Mouse (Mus musculus) small intestine, adult 2 months (tissue): ENCODE results near the gene Vmn1r14. TPM values are rescaled to one million over a fixed set of nuclear protein-coding genes. Genes with fewer than 3 reads are reported as not detected.
"Not testable (repeated sequence)": the region's sequence is repeated elsewhere in the genome, so short reads cannot be mapped to it uniquely, and the experiment has no call there.

ENCODE experiments used
- H3K27ac ChIP-seq: fragments of 200-500 bp; 2 replicates; pipeline ENCODE4 v1.5.1; 2012; ENCODE audit warnings: low read depth, low read length, control low read depth, inconsistent platforms; ENCODE audit not compliant: insufficient read depth
- H3K27me3 ChIP-seq: fragments of 200-500 bp; 2 replicates; pipeline ENCODE4 v1.6.1; 2012; ENCODE audit warnings: mild to moderate bottlenecking, moderate library complexity, low read length, inconsistent platforms; ENCODE audit not compliant: control insufficient read depth, insufficient read depth
- H3K36me3 ChIP-seq: fragments of 200-500 bp; 2 replicates; pipeline ENCODE4 v1.6.1; 2012; ENCODE audit warnings: mild to moderate bottlenecking, low read length, control low read depth, inconsistent platforms; ENCODE audit not compliant: control insufficient read depth, insufficient read depth
- H3K4me1 ChIP-seq: fragments of 200-500 bp; 2 replicates; pipeline ENCODE4 v1.6.1; 2012; ENCODE audit warnings: low read length, inconsistent platforms, mixed read lengths; ENCODE audit not compliant: control insufficient read depth, insufficient read depth, insufficient read length
- H3K4me3 ChIP-seq: fragments of 200-500 bp; 2 replicates; pipeline ENCODE4 v1.5.1; 2012; ENCODE audit warnings: low read depth, mild to moderate bottlenecking, control low read depth, inconsistent platforms, low read length, moderate library complexity
- CTCF ChIP-seq: fragments of 200-500 bp; IDR thresholded peaks from 2 replicates; pipeline ENCODE4 v1.5.1; 2012; ENCODE audit warnings: low read depth, mild to moderate bottlenecking, control low read depth, inconsistent platforms, low read length, moderate library complexity, mixed read lengths; ENCODE audit not compliant: insufficient replicate concordance, insufficient read length; ENCODE audit errors: extremely low read depth
- POLR2A ChIP-seq: fragments of 200-500 bp; IDR thresholded peaks from 2 replicates; pipeline ENCODE4 v1.6.1; 2012; ENCODE audit warnings: low read depth, mild to moderate bottlenecking, control low read depth, inconsistent platforms, low read length, moderate library complexity
- WGBS: fragments of 180-500 bp; shearing (Covaris S2); methylation state at CpG from one replicate; pipeline ENCODE4 v1.1.7; 2018; 5-methylcytosine and 5-hydroxymethylcytosine counted together
- polyA plus RNA-seq: library from polyadenylated mRNA; depleted of rRNA; stranded (reverse); fragments of >200 nt; gene quantifications from 2 replicates; pipeline ENCODE4 v1.2.3, GENCODE M21; 2012; rRNA removed

Vmn1r14 gene
- not detected in 2 replicates for polyA plus RNA-seq

DNA sequence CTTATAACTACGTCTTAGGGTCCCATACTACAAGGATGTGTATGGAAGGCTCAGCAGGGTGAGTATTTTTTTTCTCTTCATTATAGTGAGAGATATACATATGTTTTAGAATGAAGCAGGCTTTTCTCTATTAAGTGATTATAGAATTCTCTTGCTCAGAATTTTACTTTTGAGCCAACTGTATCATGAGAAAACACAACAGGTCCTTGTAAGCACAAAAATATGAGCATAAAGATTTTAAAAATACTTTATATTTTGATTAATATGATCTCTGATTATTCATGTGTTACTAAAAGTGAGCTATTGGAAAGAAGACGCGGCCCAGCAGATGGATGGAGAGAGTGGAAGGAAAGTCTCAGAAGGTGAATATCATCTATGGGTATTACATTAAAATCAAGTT lies at the start of gene Vmn1r14:
Gene Vmn1r14, plus strand, starts transcription at position 301 of the 400 bp plus-strand sequence.
- Histone ChIP-seq H3K27ac (no peak within 1 kb of the TSS), H3K36me3 (no peaks in the 10 kb centered on the region), H3K27me3 (no peaks in the 10 kb centered on the region), H3K4me1 (no peaks in the 10 kb centered on the region), H3K4me3 (no peak within 1 kb of the TSS)
- TF ChIP-seq POLR2A, result no peak
- TF ChIP-seq CTCF, result no peak
- WGBS, result 89% methylated on average over 3 of the region's 3 CpGs

- not testable (repeated sequence) for H3K4me3 ChIP-seq, H3K27ac ChIP-seq, H3K4me1 ChIP-seq, H3K36me3 ChIP-seq, H3K27me3 ChIP-seq
- 46% methylated on average over 3 of the region's 3 CpGs for WGBS
Measured at GRCm38 (mm10) chr6:57190016-57190415, 41.5 kb upstream of the Vmn1r14 start.

- not testable (repeated sequence) for H3K27me3 ChIP-seq, H3K27ac ChIP-seq, H3K36me3 ChIP-seq, H3K4me1 ChIP-seq, H3K4me3 ChIP-seq
- WGBS, result 92% methylated on average over 1 of the region's 1 CpGs
Measured at GRCm38 (mm10) chr6:57202990-57203389, 28.5 kb upstream of the Vmn1r14 start, which contains the start of gene Vmn1r13. TSS of gene Vmn1r13 (plus strand) at chr6:57203290.

DNA sequence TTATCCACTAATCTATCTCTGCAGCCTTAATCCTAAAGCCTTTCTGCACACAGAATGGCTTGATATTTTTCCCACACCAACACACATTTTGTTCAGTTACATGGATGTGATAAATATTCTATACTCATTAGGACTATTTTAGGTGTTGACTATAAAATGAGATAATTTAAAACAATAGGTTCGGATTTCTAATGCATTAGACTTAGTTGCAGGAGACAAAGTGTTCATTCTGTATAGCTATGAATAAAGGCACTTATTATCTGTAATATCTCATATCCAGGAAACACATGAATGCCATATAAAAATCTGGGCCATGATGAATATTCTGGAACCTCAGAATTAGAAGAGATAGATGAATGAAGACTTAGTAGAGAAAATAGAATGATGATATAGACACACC lies 26.2 kb downstream of the Vmn1r14 start, which contains the start of gene Vmn1r15:
Gene Vmn1r15, plus strand, starts transcription at position 301 of the 400 bp plus-strand sequence.
- TF ChIP-seq POLR2A, result no peak
- TF ChIP-seq CTCF, result no peak
- Histone ChIP-seq H3K4me1 (no peaks in the 10 kb centered on the region), H3K36me3 (no peaks in the 10 kb centered on the region), H3K27me3 (no peaks in the 10 kb centered on the region), H3K27ac (no peak within 1 kb of the TSS), H3K4me3 (no peak within 1 kb of the TSS)
- 66% methylated on average over 1 of the region's 1 CpGs for WGBS

GRCm38 (mm10) chr6:57260990-57261389 lies 29.5 kb downstream of the Vmn1r14 start:
- Histone ChIP-seq H3K36me3 (no peaks in the 10 kb centered on the region), H3K27me3 (no peaks in the 10 kb centered on the region), H3K27ac (no peak overlapping the region), H3K4me3 (no peak overlapping the region), H3K4me1 (no peaks in the 10 kb centered on the region)
- TF ChIP-seq POLR2A (no peak), CTCF (no peak)
- WGBS, result 30% methylated on average over 2 of the region's 2 CpGs

GRCm38 (mm10) chr6:57271881-57272280 lies 40.4 kb downstream of the Vmn1r14 start:
- H3K27ac ChIP-seq, result no peak overlapping the region
- H3K27me3 ChIP-seq, result no peaks in the 10 kb centered on the region
- TF ChIP-seq CTCF, result no peak
- TF ChIP-seq POLR2A, result no peak
- H3K4me3 ChIP-seq, result no peak overlapping the region
- no peaks in the 10 kb centered on the region for H3K36me3 ChIP-seq
- no peaks in the 10 kb centered on the region for H3K4me1 ChIP-seq
- WGBS, result 60% methylated on average over 3 of the region's 3 CpGs

DNA sequence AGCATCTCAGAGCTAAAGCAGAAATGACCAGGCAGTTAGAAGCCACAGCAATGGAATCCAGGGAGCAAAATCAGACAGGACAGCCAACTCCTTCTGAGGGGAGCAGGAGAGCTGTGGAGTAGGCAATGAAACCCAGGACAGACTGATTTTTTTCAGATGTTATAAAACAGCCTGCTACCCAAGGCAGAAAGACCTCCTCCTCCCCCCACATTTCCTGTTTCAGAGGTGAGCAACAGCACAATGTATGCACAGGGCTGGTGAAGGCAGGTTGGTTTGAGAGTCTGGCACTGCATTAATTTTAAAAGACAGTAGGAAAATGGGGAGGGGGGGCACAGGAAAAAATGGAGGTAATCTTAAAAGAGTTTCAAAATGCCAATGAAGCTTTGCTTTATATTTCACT lies 41.0 kb downstream of the Vmn1r14 start:
- no peaks in the 10 kb centered on the region for H3K36me3 ChIP-seq
- TF ChIP-seq POLR2A (no peak), CTCF (no peak)
- no peak overlapping the region for H3K4me3 ChIP-seq
- no peak overlapping the region for H3K27ac ChIP-seq
- no peaks in the 10 kb centered on the region for H3K4me1 ChIP-seq
- no peaks in the 10 kb centered on the region for H3K27me3 ChIP-seq

DNA sequence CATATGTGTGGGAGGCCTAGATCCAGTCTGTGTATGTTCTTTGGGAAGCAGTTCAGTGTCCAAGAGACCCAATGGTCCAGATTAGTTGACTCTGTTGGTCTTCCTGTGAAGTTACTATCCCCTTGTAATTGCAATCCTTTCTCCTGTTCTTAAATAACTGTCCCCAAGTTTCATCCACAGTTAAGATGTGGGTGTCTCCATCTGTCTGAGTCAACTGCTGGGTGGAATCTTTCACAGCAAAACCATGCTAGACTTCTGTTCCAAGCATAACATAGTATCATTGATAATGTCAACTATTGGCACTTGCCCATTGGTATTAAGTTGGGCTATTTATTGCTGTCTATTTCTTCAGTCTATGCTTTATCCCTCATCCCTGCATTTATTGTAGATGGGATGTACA lies 47.5 kb downstream of the Vmn1r14 start:
- H3K4me3 ChIP-seq, result no peak overlapping the region
- H3K36me3 ChIP-seq, result no peaks in the 10 kb centered on the region
- no peak for TF ChIP-seq CTCF
- no peak for TF ChIP-seq POLR2A

More for the DNA sequence above, 47.5 kb downstream of the Vmn1r14 start:
- Histone ChIP-seq H3K27me3 (no peaks in the 10 kb centered on the region), H3K27ac (no peak overlapping the region), H3K4me1 (no peaks in the 10 kb centered on the region)

Other genes starting within 250 kb of the Vmn1r14 start
- not detected in 2 replicates for gene Vmn1r6, start 234.4 kb upstream of the Vmn1r14 start, polyA plus RNA-seq
- not detected in 2 replicates for gene Vmn1r7, start 206.4 kb upstream of the Vmn1r14 start, polyA plus RNA-seq
- gene Vmn1r8, start 199.4 kb upstream of the Vmn1r14 start, polyA plus RNA-seq, result not detected in 2 replicates
- gene Vmn1r9, start 164.9 kb upstream of the Vmn1r14 start, polyA plus RNA-seq, result not detected in 2 replicates
- gene Vmn1r10, start 122.2 kb upstream of the Vmn1r14 start, polyA plus RNA-seq, result not detected in 2 replicates
- gene Vmn1r11, start 98.2 kb upstream of the Vmn1r14 start, polyA plus RNA-seq, result not detected in 2 replicates
- gene Vmn1r12, start 74.8 kb upstream of the Vmn1r14 start, polyA plus RNA-seq, result not detected in 2 replicates
- not detected in 2 replicates for gene Vmn1r13, start 28.4 kb upstream of the Vmn1r14 start, polyA plus RNA-seq
- gene Vmn1r15, start 26.3 kb downstream of the Vmn1r14 start, polyA plus RNA-seq, result not detected in 2 replicates
- gene Vmn1r16, start 97.8 kb downstream of the Vmn1r14 start, polyA plus RNA-seq, result not detected in 2 replicates
- gene Vmn1r17, start 132.0 kb downstream of the Vmn1r14 start, polyA plus RNA-seq, result not detected in 2 replicates
- gene Vmn1r18, start 164.1 kb downstream of the Vmn1r14 start, polyA plus RNA-seq, result not detected in 2 replicates
- not detected in 2 replicates for gene Vmn1r19, start 172.1 kb downstream of the Vmn1r14 start, polyA plus RNA-seq
- gene Vmn1r20, start 197.2 kb downstream of the Vmn1r14 start, polyA plus RNA-seq, result not detected in 2 replicates